Mouse (Mus musculus): ENCODE results near the gene Cd63.

Gene Cd63

GRCm38 (mm10) chr10:128904812-128905211 is 4.0 kb downstream of the Cd63 start:
- in situ Hi-C loops (cut with MseI, MboI): no loop called here

GRCm38 (mm10) chr10:128908778-128909448 is 8.1 kb downstream of the Cd63 start:
- in situ Hi-C loops (cut with MseI, MboI): no loop called here

GRCm38 (mm10) chr10:128909567-128910028 is 8.8 kb downstream of the Cd63 start:
- in situ Hi-C loops (cut with MseI, MboI): loop anchor here in 1 of 2 experiments (10.0 kb wide), 1 partner anchor 65 kb away; no protein-coding TSS in a partner anchor

- in situ Hi-C loops (cut with MseI, MboI): loop anchor here in 1 of 2 experiments (10.0 kb wide), 1 partner anchor 65 kb away; no protein-coding TSS in a partner anchor
Measured at GRCm38 (mm10) chr10:128910066-128910841, 9.5 kb downstream of the Cd63 start.

- in situ Hi-C loops (cut with MseI, MboI): loop anchor here in 1 of 2 experiments (10.0 kb wide), 1 partner anchor 63 kb away; no protein-coding TSS in a partner anchor
Measured at GRCm38 (mm10) chr10:128911430-128911829, 10.6 kb downstream of the Cd63 start.

GRCm38 (mm10) chr10:128912268-128912667 is 11.5 kb downstream of the Cd63 start:
- in situ Hi-C loops (cut with MseI, MboI): loop anchor here in 1 of 2 experiments (10.0 kb wide), 1 partner anchor 63 kb away; no protein-coding TSS in a partner anchor

- in situ Hi-C loops (cut with MseI, MboI): loop anchor here in 1 of 2 experiments (10.0 kb wide), 1 partner anchor 62 kb away; no protein-coding TSS in a partner anchor
Measured at GRCm38 (mm10) chr10:128912791-128913190, 12.0 kb downstream of the Cd63 start.

GRCm38 (mm10) chr10:128913219-128913618 is 12.4 kb downstream of the Cd63 start:
- in situ Hi-C loops (cut with MseI, MboI): loop anchor here in 1 of 2 experiments (10.0 kb wide), 1 partner anchor 62 kb away; no protein-coding TSS in a partner anchor

GRCm38 (mm10) chr10:128913696-128914095 is 12.9 kb downstream of the Cd63 start:
- in situ Hi-C loops (cut with MseI, MboI): loop anchor here in 1 of 2 experiments (10.0 kb wide), 1 partner anchor 61 kb away; no protein-coding TSS in a partner anchor

- in situ Hi-C loops (cut with MseI, MboI): loop anchor here in 1 of 2 experiments (10.0 kb wide), 1 partner anchor 59 kb away; no protein-coding TSS in a partner anchor
Measured at GRCm38 (mm10) chr10:128915550-128915949, 14.8 kb downstream of the Cd63 start.

- in situ Hi-C loops (cut with MseI, MboI): loop anchor here in 1 of 2 experiments (10.0 kb wide), 1 partner anchor 58 kb away; no protein-coding TSS in a partner anchor
Measured at GRCm38 (mm10) chr10:128916665-128917064, 15.9 kb downstream of the Cd63 start.

- in situ Hi-C loops (cut with MseI, MboI): loop anchor here in 1 of 2 experiments (10.0 kb wide), 1 partner anchor 57 kb away; no protein-coding TSS in a partner anchor
Measured at GRCm38 (mm10) chr10:128917400-128917799, 16.6 kb downstream of the Cd63 start.

- in situ Hi-C loops (cut with MseI, MboI): loop anchor here in 1 of 2 experiments (10.0 kb wide), 1 partner anchor 57 kb away; no protein-coding TSS in a partner anchor
Measured at GRCm38 (mm10) chr10:128918246-128918645, 17.5 kb downstream of the Cd63 start.

GRCm38 (mm10) chr10:128919203-128919631 is 18.4 kb downstream of the Cd63 start:
- in situ Hi-C loops (cut with MseI, MboI): loop anchor here in 1 of 2 experiments (10.0 kb wide), 1 partner anchor 56 kb away; no protein-coding TSS in a partner anchor

GRCm38 (mm10) chr10:128919966-128920365 is 19.2 kb downstream of the Cd63 start:
- in situ Hi-C loops (cut with MseI, MboI): loop anchor here in 1 of 2 experiments (10.0 kb wide), 1 partner anchor 55 kb away; no protein-coding TSS in a partner anchor

- in situ Hi-C loops (cut with MseI, MboI): no loop called here
Measured at GRCm38 (mm10) chr10:128920736-128921161, 20.0 kb downstream of the Cd63 start.

GRCm38 (mm10) chr10:128921251-128921650 is 20.5 kb downstream of the Cd63 start:
- in situ Hi-C loops (cut with MseI, MboI): no loop called here

- in situ Hi-C loops (cut with MseI, MboI): no loop called here
Measured at GRCm38 (mm10) chr10:128921883-128922821, 21.4 kb downstream of the Cd63 start.

GRCm38 (mm10) chr10:128922822-128923012 is 21.9 kb downstream of the Cd63 start, which contains the start of gene Rdh5:
Gene Rdh5 (minus strand): TSS chr10:128922888.
- in situ Hi-C loops (cut with MseI, MboI): no loop called here

- in situ Hi-C loops (cut with MseI, MboI): no loop called here
Measured at GRCm38 (mm10) chr10:128923013-128923691, 22.4 kb downstream of the Cd63 start.
